Mouse (Mus musculus): ENCODE results near the gene Tmc2. TPM values are rescaled to one million over a fixed set of nuclear protein-coding genes. Genes with fewer than 3 reads are reported as not detected.

Gene Tmc2
- polyA plus RNA-seq (2014; fragmentation: Nextera tagmentation; extraction: Ambion mirVana) = not detected in 2 replicates

DNA sequence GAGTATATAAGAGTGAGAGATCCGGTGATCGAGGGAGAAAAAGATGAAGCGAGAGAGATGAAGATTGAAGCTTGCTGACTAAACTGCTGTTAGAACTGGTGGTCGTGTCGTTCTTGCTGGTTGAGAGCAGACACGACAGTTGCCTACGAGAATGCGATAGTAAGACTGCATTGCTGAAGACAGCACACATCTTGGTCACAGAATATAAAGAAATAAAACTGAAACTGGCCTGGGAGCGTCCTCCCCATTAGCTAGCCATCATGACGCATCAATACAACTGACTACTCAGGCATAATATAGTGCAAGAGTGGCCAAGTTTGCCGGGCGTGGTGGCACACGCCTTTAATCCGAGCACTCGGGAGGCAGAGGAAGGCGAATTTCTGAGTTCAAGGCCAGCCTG, at the start of gene Tmc2:
Tmc2 (plus strand) TSS at position 301 of the 400 bp plus-strand sequence.
- H3K4me1 ChIP-seq (ENCODE audit: control insufficient read depth, insufficient read depth, low read length) = no peaks in the 10 kb centered on the region
- 95% methylated on average over 16 of the region's 16 CpGs for WGBS
- ATAC-seq (ENCODE audit: low FRiP score, low TSS enrichment) = no peak
- H3K27me3 ChIP-seq (ENCODE audit: control insufficient read depth, insufficient read depth, low read length) = no peaks in the 10 kb centered on the region
- H3K4me3 ChIP-seq (replicated peaks; ENCODE audit: low read depth, low read length) = no peak within 1 kb of the TSS
- H3K4me2 ChIP-seq (ENCODE audit: low read length) = no peak within 1 kb of the TSS
- no peak within 1 kb of the TSS for H3K27ac ChIP-seq (replicated peaks; ENCODE audit: low read depth, low read length)
- H3K9ac ChIP-seq (replicated peaks; ENCODE audit: low read length) = no peak within 1 kb of the TSS
- H3K36me3 ChIP-seq (ENCODE audit: control insufficient read depth, insufficient read depth, low read length) = no peaks in the 10 kb centered on the region
- H3K9me3 ChIP-seq (ENCODE audit: control insufficient read depth, low read length) = peaks cover 7% of the 10 kb centered on the region; the same call in 1 of the 2 replicates
- DNase-seq = no peak

DNA sequence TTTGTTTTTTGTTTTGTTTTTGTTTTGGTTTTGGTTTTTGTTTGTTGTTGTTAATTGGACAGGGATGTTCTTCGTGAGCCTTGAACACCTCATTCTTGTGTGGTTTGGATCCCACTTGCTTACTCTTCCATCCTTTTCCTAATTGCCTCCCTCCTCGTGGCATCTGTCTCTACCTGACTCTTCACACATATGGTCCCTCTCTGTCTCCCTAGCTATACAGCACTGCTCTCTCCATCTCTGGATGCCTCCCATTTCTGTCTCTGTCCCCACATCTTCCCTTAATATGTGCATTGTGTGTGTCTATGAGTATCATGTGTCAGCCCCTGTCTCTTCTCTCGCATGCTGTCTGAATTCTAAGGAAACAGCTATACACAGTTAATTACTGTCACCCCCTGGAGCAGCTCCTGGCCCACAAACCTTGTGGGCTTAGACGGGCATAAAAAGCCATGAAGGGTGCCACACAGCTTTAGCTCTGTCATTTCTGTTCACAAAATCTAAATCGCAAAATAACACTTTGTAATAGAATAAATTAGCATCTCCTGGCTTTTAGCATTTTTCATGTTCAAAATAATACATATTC, 48.8 kb upstream of the Tmc2 start:
- no peak overlapping the region for H3K4me2 ChIP-seq (ENCODE audit: low read length)
- no peak for ATAC-seq (ENCODE audit: low FRiP score, low TSS enrichment)
- H3K36me3 ChIP-seq (ENCODE audit: control insufficient read depth, insufficient read depth, low read length) = no peaks in the 10 kb centered on the region
- no peak overlapping the region for H3K4me3 ChIP-seq (replicated peaks; ENCODE audit: low read depth, low read length)
- H3K9ac ChIP-seq (replicated peaks; ENCODE audit: low read length) = no peak overlapping the region
- H3K27me3 ChIP-seq (ENCODE audit: control insufficient read depth, insufficient read depth, low read length) = no peaks in the 10 kb centered on the region
- peak; percentile 9 for DNase-seq
- H3K9me3 ChIP-seq (ENCODE audit: control insufficient read depth, low read length) = no peaks in the 10 kb centered on the region
- no peak overlapping the region for H3K27ac ChIP-seq (replicated peaks; ENCODE audit: low read depth, low read length)
- H3K4me1 ChIP-seq (ENCODE audit: control insufficient read depth, insufficient read depth, low read length) = no peaks in the 10 kb centered on the region
- whole genome bisulfite sequencing = 67% methylated on average over 5 of the region's 5 CpGs

DNA sequence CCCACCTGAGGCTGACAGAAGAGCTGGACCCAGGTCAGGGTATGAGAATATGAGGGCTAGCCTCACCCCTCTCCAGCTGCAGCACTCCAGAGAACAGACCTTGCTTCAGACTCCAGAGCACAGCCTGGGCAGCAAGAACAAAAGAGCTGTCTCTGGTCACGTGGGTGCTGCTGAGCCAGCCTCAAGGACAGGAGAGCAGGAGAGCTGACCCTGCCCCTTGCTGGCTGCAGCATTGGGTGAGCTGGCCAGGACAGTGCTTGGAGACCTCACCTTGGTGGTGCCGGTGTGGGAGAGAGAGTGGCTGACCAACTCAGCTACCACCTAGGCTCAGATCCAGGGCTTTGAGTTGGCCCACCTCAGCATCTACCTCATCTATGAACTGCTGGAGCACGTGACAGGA, 39.8 kb upstream of the Tmc2 start:
- Histone ChIP-seq H3K4me2 (ENCODE audit: low read length) (no peak overlapping the region), H3K9me3 (ENCODE audit: control insufficient read depth, low read length) (no peaks in the 10 kb centered on the region), H3K9ac (replicated peaks; ENCODE audit: low read length) (no peak overlapping the region), H3K27ac (replicated peaks; ENCODE audit: low read depth, low read length) (no peak overlapping the region), H3K36me3 (ENCODE audit: control insufficient read depth, insufficient read depth, low read length) (no peaks in the 10 kb centered on the region), H3K4me3 (replicated peaks; ENCODE audit: low read depth, low read length) (no peak overlapping the region), H3K4me1 (ENCODE audit: control insufficient read depth, insufficient read depth, low read length) (no peaks in the 10 kb centered on the region), H3K27me3 (ENCODE audit: control insufficient read depth, insufficient read depth, low read length) (no peaks in the 10 kb centered on the region)
- 73% methylated on average over 3 of the region's 3 CpGs for whole genome bisulfite sequencing
- DNase-seq = no peak
- ATAC-seq (ENCODE audit: low FRiP score, low TSS enrichment) = no peak

DNA sequence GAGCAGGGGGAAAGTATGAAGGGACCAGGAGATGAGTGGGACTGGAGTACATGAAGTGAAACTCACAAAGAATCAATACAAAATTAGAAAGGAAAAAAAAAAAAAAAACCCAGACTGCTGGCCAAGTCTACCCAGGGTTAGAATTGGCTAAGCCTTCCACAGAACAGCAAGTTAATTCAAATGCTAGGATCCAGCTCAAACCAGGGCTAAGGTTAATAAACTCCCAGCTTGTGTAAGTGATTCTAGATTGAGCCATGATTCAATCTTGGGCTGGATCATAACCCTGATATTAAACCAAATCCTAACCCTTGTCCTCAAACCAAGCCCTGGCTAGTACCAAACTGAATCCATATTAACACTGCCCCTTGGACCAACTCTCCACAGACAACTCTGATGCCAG, 39.1 kb upstream of the Tmc2 start:
- no peak for ATAC-seq (ENCODE audit: low FRiP score, low TSS enrichment)
- no peak overlapping the region for H3K27ac ChIP-seq (replicated peaks; ENCODE audit: low read depth, low read length)
- no peaks in the 10 kb centered on the region for H3K4me1 ChIP-seq (ENCODE audit: control insufficient read depth, insufficient read depth, low read length)
- no peak overlapping the region for H3K9ac ChIP-seq (replicated peaks; ENCODE audit: low read length)
- H3K36me3 ChIP-seq (ENCODE audit: control insufficient read depth, insufficient read depth, low read length) = no peaks in the 10 kb centered on the region
- H3K27me3 ChIP-seq (ENCODE audit: control insufficient read depth, insufficient read depth, low read length) = no peaks in the 10 kb centered on the region
- no peak overlapping the region for H3K4me3 ChIP-seq (replicated peaks; ENCODE audit: low read depth, low read length)
- no peaks in the 10 kb centered on the region for H3K9me3 ChIP-seq (ENCODE audit: control insufficient read depth, low read length)
- no peak for DNase-seq
- no peak overlapping the region for H3K4me2 ChIP-seq (ENCODE audit: low read length)

DNA sequence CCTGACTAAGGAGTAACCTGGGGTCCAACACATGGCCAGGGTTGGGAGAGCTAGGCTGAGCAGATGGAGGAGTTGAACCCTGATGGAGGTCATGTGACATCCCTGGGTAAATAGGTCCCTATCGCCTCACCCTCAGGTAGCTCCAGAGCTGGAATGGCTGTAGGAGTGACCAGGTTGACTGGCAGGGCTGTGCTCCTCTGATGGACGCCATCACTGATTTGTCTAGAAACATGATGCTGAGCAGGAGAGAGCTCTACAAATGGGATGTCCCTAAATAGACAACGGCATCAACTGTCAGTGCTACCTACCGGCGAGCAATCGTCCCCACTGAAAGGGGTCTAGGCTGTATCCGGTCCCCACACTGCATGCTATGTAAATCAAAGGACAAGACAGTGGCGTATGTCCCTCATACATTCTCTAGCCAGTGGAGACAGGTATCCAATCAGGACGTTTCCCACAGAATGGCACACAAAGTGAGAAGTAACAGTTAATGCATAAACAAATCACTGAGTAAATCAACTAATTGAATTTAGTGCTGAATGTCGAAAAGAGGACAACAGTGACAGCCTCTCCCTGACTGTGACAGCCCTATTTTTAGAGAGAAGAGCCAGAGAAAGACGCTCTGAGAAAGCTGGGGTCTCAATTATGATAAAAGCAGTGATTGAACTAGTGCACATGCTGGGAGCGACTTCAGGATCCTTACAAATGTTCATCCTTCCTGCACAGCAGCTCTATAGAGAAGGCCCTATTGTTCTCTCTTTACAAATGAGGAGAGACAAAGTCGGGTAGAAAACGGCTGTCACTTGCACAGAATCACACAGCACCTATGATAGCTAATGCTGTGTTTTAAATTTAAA, 37.5 kb upstream of the Tmc2 start:
- no peaks in the 10 kb centered on the region for H3K27me3 ChIP-seq (ENCODE audit: control insufficient read depth, insufficient read depth, low read length)
- no peak for ATAC-seq (ENCODE audit: low FRiP score, low TSS enrichment)

DNA sequence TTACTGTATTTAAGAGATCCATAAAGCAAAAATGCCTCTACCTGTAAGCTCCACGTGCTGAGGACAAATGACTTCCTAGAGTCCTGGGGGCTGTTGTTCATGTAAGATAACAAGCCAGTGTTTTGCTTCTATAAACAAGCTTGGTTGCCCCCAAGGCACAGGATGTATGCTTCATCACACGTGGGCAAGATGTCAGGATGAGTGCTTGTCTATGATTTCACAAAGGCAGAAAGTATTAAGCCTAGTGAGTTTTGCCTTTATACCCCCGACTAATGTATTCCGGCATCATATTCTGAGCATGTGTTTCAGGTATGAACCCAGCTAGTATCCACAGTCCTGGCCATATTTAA, 36.9 kb upstream of the Tmc2 start:
- Histone ChIP-seq H3K36me3 (ENCODE audit: control insufficient read depth, insufficient read depth, low read length) (no peaks in the 10 kb centered on the region), H3K9me3 (ENCODE audit: control insufficient read depth, low read length) (no peaks in the 10 kb centered on the region), H3K4me1 (ENCODE audit: control insufficient read depth, insufficient read depth, low read length) (no peaks in the 10 kb centered on the region), H3K9ac (replicated peaks; ENCODE audit: low read length) (no peak overlapping the region), H3K27ac (replicated peaks; ENCODE audit: low read depth, low read length) (no peak overlapping the region), H3K27me3 (ENCODE audit: control insufficient read depth, insufficient read depth, low read length) (no peaks in the 10 kb centered on the region), H3K4me2 (ENCODE audit: low read length) (no peak overlapping the region), H3K4me3 (replicated peaks; ENCODE audit: low read depth, low read length) (no peak overlapping the region)
- 51% methylated on average over 4 of the region's 4 CpGs for whole genome bisulfite sequencing
- DNase-seq = peak; percentile 46
- ATAC-seq (ENCODE audit: low FRiP score, low TSS enrichment) = no peak

More for the DNA sequence above, 37.5 kb upstream of the Tmc2 start:
- Histone ChIP-seq H3K27ac (replicated peaks; ENCODE audit: low read depth, low read length) (no peak overlapping the region; the same call in 1 of the 2 replicates), H3K4me3 (replicated peaks; ENCODE audit: low read depth, low read length) (no peak overlapping the region), H3K4me1 (ENCODE audit: control insufficient read depth, insufficient read depth, low read length) (no peaks in the 10 kb centered on the region), H3K36me3 (ENCODE audit: control insufficient read depth, insufficient read depth, low read length) (no peaks in the 10 kb centered on the region), H3K9me3 (ENCODE audit: control insufficient read depth, low read length) (no peaks in the 10 kb centered on the region), H3K4me2 (ENCODE audit: low read length) (no peak overlapping the region), H3K9ac (replicated peaks; ENCODE audit: low read length) (no peak overlapping the region)
- WGBS = 51% methylated on average over 14 of the region's 14 CpGs
- DNase-seq = no peak

DNA sequence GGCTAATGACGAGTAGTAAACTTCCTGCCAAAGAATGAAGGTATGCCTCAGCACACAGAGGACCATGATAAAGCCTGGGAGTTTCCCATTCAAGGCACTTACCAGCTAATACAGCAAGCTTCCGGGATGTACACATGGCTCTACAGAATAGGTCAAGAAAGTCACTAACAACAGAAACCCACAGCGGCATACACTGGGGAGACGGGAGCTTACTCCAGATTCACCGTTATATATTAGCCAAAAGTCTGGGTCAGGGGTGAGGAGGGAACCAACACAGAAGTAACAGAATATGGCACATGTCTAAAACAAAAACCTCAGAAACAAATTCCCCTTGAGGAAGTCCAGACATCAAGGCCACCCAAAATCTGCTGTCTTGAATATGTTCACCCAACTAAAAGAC, 32.3 kb upstream of the Tmc2 start:
- DNase-seq (no peak), ATAC-seq (ENCODE audit: low FRiP score, low TSS enrichment) (no peak)
- no peak overlapping the region for H3K4me2 ChIP-seq (ENCODE audit: low read length)
- H3K27me3 ChIP-seq (ENCODE audit: control insufficient read depth, insufficient read depth, low read length) = no peaks in the 10 kb centered on the region
- 91% methylated on average over 5 of the region's 5 CpGs for WGBS
- no peak overlapping the region for H3K27ac ChIP-seq (replicated peaks; ENCODE audit: low read depth, low read length)
- no peak overlapping the region for H3K9ac ChIP-seq (replicated peaks; ENCODE audit: low read length)
- H3K36me3 ChIP-seq (ENCODE audit: control insufficient read depth, insufficient read depth, low read length) = no peaks in the 10 kb centered on the region
- H3K4me1 ChIP-seq (ENCODE audit: control insufficient read depth, insufficient read depth, low read length) = no peaks in the 10 kb centered on the region
- H3K9me3 ChIP-seq (ENCODE audit: control insufficient read depth, low read length) = no peaks in the 10 kb centered on the region
- H3K4me3 ChIP-seq (replicated peaks; ENCODE audit: low read depth, low read length) = no peak overlapping the region

DNA sequence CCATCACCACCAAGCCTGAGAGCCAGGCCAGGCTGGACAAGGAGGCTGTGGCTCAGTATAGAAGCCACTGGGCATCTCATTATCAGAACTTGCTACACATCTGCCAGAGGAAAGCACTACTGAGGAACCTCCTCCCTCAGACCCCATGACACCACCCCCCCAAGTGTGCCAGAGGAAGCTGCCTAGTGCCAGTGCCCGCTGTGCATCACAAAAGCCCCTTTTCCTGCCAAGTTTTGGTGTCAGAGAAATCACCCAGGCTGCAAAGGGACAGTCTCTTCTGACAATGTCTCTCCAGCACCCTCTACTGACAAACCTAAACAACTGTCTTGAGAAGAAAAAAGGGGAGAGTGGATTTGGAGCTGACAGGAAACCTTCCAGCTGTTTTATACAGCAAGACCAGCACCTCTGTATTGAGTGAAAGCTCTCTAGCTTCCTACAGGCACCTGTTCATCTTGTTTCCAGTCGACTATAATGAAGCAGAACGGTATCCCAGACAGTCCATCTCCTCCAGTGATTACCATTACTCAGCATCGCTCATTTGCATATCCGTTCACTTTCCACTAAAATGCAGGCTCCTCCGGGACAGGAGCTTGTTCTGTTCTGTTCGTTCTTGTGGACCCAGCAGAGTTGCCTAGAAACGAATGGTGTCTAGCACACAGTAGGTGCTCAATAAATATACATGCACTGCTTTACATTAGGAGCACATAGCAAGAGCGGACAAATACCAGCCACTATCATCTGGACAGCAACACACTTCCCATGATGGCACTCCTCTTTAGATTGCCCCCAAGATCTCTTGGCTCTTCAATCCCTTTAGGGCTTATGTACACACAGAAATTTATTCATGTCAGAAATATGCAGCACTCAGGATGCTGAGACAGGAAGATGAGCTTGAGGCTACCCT, 28.4 kb upstream of the Tmc2 start:
- ATAC-seq (ENCODE audit: low FRiP score, low TSS enrichment) = peak; percentile 63; the same call in 1 of the 2 replicates
- H3K27me3 ChIP-seq (ENCODE audit: control insufficient read depth, insufficient read depth, low read length) = no peaks in the 10 kb centered on the region
- no peak overlapping the region for H3K4me3 ChIP-seq (replicated peaks; ENCODE audit: low read depth, low read length)
- H3K9me3 ChIP-seq (ENCODE audit: control insufficient read depth, low read length) = no peaks in the 10 kb centered on the region
- H3K9ac ChIP-seq (replicated peaks; ENCODE audit: low read length) = no peak overlapping the region
- H3K4me2 ChIP-seq (ENCODE audit: low read length) = no peak overlapping the region
- WGBS = 58% methylated on average over 9 of the region's 9 CpGs
- DNase-seq = peak; percentile 87
- no peak overlapping the region for H3K27ac ChIP-seq (replicated peaks; ENCODE audit: low read depth, low read length)
- no peaks in the 10 kb centered on the region for H3K4me1 ChIP-seq (ENCODE audit: control insufficient read depth, insufficient read depth, low read length)
- H3K36me3 ChIP-seq (ENCODE audit: control insufficient read depth, insufficient read depth, low read length) = peaks cover 35% of the 10 kb centered on the region
